Mouse (Mus musculus): ENCODE measurements around the gene Eif4ebp2.
A peak's percentile ranks its signal among the peaks of the same experiment; 100 is the strongest.

DNA sequence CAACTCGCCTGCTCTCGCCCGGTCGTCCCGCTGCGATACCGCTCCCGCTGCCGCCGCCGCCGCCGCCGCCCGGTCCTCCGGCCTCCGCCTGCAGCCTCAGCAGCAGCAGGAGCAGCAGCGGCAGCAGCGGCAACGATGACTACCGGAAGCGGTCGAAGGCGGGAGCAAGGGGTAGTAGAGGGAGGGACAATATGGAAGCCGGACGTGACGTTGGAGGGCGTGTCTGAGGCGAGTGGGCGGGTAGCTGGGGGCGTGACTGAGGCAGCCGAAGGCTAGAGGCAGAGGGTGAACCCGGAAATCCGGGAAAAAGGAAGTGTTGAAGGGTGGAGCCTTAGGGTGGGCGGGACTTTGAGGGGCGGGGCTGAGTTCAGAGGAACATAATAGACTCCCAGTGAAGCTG lies at the start of gene Eif4ebp2:
- TF ChIP-seq CTCF (IDR thresholded peaks at IDR 0.05) (no peak), EP300 (IDR thresholded peaks at IDR 0.05) (peak; percentile 41; the same call in 1 of the 2 replicates)
